Mouse (Mus musculus) C2C12 (cell line): ENCODE data around the gene Endov. TPM values are rescaled to one million over a fixed set of nuclear protein-coding genes. Genes with fewer than 3 reads are reported as not detected.

ENCODE experiments used
- H3K27me3 ChIP-seq: one replicate; pipeline ENCODE4 v1.6.1; 2011; ENCODE audit not compliant: control insufficient read depth, insufficient read depth, insufficient read length
- H3K36me3 ChIP-seq: one replicate; pipeline ENCODE4 v1.6.1; 2011; ENCODE audit not compliant: control insufficient read depth, insufficient read depth
- H3K4me3 ChIP-seq: one replicate; pipeline ENCODE4 v1.5.1; 2011; ENCODE audit warnings: mild to moderate bottlenecking, control low read depth; ENCODE audit not compliant: poor library complexity, insufficient read depth, severe bottlenecking
- H3K79me2 ChIP-seq: one replicate; pipeline ENCODE4 v1.6.1; 2011; ENCODE audit not compliant: control insufficient read depth, insufficient read depth
- H3K79me3 ChIP-seq: one replicate; pipeline ENCODE4 v1.6.1; 2011; ENCODE audit warnings: low read depth, control low read depth
- H3ac ChIP-seq: one replicate; pipeline ENCODE3; 2011; ENCODE audit warnings: low read depth; ENCODE audit not compliant: control insufficient read depth, insufficient read length
- CEBPB ChIP-seq: IDR thresholded peaks from one replicate; pipeline ENCODE4 v1.6.1; 2011; ENCODE audit warnings: low read depth, mild to moderate bottlenecking, control low read depth, moderate library complexity
- CTCF ChIP-seq: IDR thresholded peaks from one replicate; pipeline ENCODE4 v1.5.1; 2011; ENCODE audit not compliant: control insufficient read depth, insufficient read depth, insufficient read length
- FOSL1 ChIP-seq: IDR thresholded peaks from one replicate; pipeline ENCODE4 v1.8.0; 2011; ENCODE audit warnings: mild to moderate bottlenecking, low read length; ENCODE audit not compliant: poor library complexity, insufficient read depth, severe bottlenecking
- MAX ChIP-seq: IDR thresholded peaks from one replicate; pipeline ENCODE4 v1.6.1; 2011; ENCODE audit warnings: mild to moderate bottlenecking, control low read depth
- MYOD1 ChIP-seq: IDR thresholded peaks from one replicate; pipeline ENCODE4 v1.6.1; 2011; ENCODE audit warnings: low read depth; ENCODE audit not compliant: control insufficient read depth, insufficient read length
- MYOG ChIP-seq: IDR thresholded peaks from one replicate; pipeline ENCODE4 v1.6.1; 2011; ENCODE audit not compliant: control insufficient read depth, insufficient read length; ENCODE audit errors: extremely low read depth
- USF1 ChIP-seq: IDR thresholded peaks from one replicate; pipeline ENCODE4 v1.6.1; 2011; ENCODE audit warnings: low read depth, mild to moderate bottlenecking, control low read depth, moderate library complexity
- polyA plus RNA-seq: library from polyadenylated mRNA; unstranded; fragments of >200 nt; fragmentation: generic; extraction: Trizol; gene quantifications from one replicate; pipeline ENCODE4 v1.2.1, GENCODE M21; 2012; ENCODE audit warnings: missing spikeins

Gene Endov
- polyA plus RNA-seq, 1 experiment: 18.4 TPM

GRCm38 (mm10) chr11:119492830-119493229 is 1.7 kb downstream of the Endov start:
- Histone ChIP-seq H3K36me3 (peaks cover 14% of the 10 kb centered on the region), H3K27me3 (no peaks in the 10 kb centered on the region), H3K4me3 (no peak overlapping the region), H3K79me3 (peaks cover 13% of the 10 kb centered on the region), H3K79me2 (peaks cover 42% of the 10 kb centered on the region), H3ac (no peak overlapping the region)
- no peak for TF ChIP-seq MYOD1
- TF ChIP-seq USF1: no peak
- TF ChIP-seq FOSL1: no peak
- no peak for TF ChIP-seq CEBPB
- no peak for TF ChIP-seq MAX
- no peak for TF ChIP-seq MYOG
- TF ChIP-seq CTCF: no peak

GRCm38 (mm10) chr11:119493516-119493915 is 2.4 kb downstream of the Endov start:
- no peaks in the 10 kb centered on the region for H3K27me3 ChIP-seq
- H3K36me3 ChIP-seq: peaks cover 9% of the 10 kb centered on the region
- peaks cover 42% of the 10 kb centered on the region for H3K79me2 ChIP-seq
- TF ChIP-seq CEBPB: no peak
- TF ChIP-seq MAX: no peak
- H3K79me3 ChIP-seq: peaks cover 14% of the 10 kb centered on the region
- H3K4me3 ChIP-seq: no peak overlapping the region
- H3ac ChIP-seq: no peak overlapping the region

GRCm38 (mm10) chr11:119496147-119496546 is 5.0 kb downstream of the Endov start:
- Histone ChIP-seq H3ac (no peak overlapping the region), H3K27me3 (no peaks in the 10 kb centered on the region), H3K4me3 (no peak overlapping the region), H3K79me3 (peaks cover 13% of the 10 kb centered on the region), H3K79me2 (peaks cover 42% of the 10 kb centered on the region), H3K36me3 (peaks cover 5% of the 10 kb centered on the region)
- TF ChIP-seq MYOD1 (peak; percentile 69), FOSL1 (no peak), MAX (no peak), CEBPB (no peak)

GRCm38 (mm10) chr11:119497451-119497850 is 6.3 kb downstream of the Endov start:
- Histone ChIP-seq H3K36me3 (peaks cover 9% of the 10 kb centered on the region), H3K4me3 (no peak overlapping the region), H3K27me3 (no peaks in the 10 kb centered on the region), H3ac (no peak overlapping the region), H3K79me3 (peaks cover 6% of the 10 kb centered on the region), H3K79me2 (peaks cover 31% of the 10 kb centered on the region)
- TF ChIP-seq MYOG (no peak), CEBPB (no peak), CTCF (no peak), MYOD1 (no peak), FOSL1 (no peak), USF1 (no peak), MAX (no peak)

- Histone ChIP-seq H3K4me3 (no peak overlapping the region), H3K36me3 (peaks cover 10% of the 10 kb centered on the region), H3K79me3 (peaks cover 1% of the 10 kb centered on the region), H3K79me2 (peaks cover 13% of the 10 kb centered on the region), H3K27me3 (no peaks in the 10 kb centered on the region), H3ac (no peak overlapping the region)
- TF ChIP-seq FOSL1: no peak
- no peak for TF ChIP-seq CTCF
- no peak for TF ChIP-seq USF1
- no peak for TF ChIP-seq CEBPB
- TF ChIP-seq MYOD1: no peak
- TF ChIP-seq MAX: no peak
- no peak for TF ChIP-seq MYOG
These were observed 8.2 kb downstream of the Endov start for GRCm38 (mm10) chr11:119499297-119499696.

- peaks cover 6% of the 10 kb centered on the region for H3K79me2 ChIP-seq
- no peak overlapping the region for H3K4me3 ChIP-seq
- TF ChIP-seq MYOG (no peak), CEBPB (no peak), FOSL1 (no peak), CTCF (no peak), MYOD1 (no peak), USF1 (no peak), MAX (no peak)
- peaks cover 14% of the 10 kb centered on the region for H3K36me3 ChIP-seq
- H3ac ChIP-seq: no peak overlapping the region
- peaks cover 1% of the 10 kb centered on the region for H3K79me3 ChIP-seq
- H3K27me3 ChIP-seq: no peaks in the 10 kb centered on the region
These were observed 8.9 kb downstream of the Endov start for GRCm38 (mm10) chr11:119500011-119500410.
